Mouse (Mus musculus) kidney, adult 10 weeks (tissue): ENCODE measurements around the gene Stk38. TPM values are rescaled to one million over a fixed set of nuclear protein-coding genes. Genes with fewer than 3 reads are reported as not detected.

Experiments
- polyA plus RNA-seq: library from polyadenylated mRNA; stranded (reverse); fragments of 350-450 nt; fragmentation: Illumina TruSeq; extraction: RNeasy Lipid Tissue Mini Kit (QIAGEN cat#74804); gene quantifications from one replicate; pipeline ENCODE4 v1.2.3, GENCODE M21; 2014; ENCODE audit warnings: low read depth, low replicate concordance

Gene Stk38
- 76.6 TPM for polyA plus RNA-seq

DNA sequence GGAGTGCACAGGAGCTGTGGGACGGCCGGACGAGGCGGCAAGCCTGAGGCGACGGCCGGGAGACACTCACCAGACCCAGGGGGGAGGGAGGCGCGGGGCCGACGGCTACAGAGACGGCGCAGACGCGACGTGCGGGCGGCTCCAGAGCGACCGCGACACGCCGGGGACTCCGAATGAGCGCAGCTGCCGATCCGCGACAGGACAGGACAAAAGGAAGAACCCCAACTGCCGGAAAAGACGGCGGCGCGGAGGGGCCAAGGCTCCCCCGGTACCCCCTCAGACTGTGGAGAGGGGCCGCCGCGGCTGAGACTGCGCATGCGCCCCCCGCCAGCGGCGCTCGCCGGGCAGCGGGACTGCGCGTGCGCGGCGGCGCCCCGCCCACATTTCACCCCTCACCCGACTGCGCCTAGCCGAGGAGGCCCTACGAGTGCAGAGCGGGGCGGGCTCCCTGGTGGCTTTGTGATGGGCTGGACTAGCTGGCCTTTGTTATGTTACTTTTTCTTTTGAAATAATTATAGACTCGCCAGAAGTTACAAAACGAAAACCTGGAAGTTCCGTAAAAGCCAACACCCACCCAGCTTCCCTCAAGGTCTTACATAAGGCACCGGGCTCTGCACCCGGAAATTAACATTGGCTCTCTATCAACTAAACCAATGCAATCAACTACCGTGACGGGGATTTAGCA is at the start of gene Stk38:
Gene Stk38, minus strand, starts transcription at position 355 of the 685 bp plus-strand sequence.

DNA sequence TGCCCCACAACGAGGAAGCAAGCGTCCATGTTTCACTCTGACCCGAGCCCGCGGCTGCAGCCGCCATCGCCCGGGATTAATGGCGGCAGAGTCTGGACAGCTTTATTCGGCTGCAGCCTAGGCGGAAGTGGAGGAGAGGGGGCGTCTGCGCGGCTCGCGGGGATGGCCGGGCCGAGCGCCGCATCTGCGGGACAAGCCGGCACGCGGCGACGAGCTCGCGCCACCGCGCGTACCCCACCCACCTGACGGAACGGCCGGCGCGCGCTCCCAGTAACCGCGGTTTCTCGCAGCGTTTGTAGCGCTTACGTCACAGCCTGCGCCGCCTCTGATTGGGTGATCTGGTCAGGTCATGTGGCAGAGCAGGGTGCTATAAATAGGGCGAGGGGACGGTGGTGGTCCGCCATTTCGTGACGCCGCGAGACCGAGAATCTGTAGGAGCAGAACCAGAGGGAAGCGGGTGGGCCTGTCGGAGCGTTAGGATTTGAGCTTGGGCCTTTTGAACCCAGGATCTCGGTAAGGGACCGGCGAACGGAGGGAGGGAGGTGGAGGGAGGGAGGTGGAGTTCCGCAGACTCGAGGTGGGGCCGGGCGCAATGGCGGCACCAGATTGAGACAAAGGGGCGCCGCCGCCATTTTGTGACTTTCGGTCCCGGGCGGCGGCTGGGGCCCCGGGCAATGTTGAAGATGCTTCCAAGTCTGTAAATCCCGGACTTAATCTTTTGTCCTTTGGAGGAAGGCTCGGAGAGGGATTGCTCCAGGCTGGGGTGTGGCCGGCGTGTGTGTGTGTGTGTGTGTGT is 24.7 kb upstream of the Stk38 start, which contains the start of gene Srsf3:
Gene Srsf3, plus strand, starts transcription at position 355 of the 796 bp plus-strand sequence.

DNA sequence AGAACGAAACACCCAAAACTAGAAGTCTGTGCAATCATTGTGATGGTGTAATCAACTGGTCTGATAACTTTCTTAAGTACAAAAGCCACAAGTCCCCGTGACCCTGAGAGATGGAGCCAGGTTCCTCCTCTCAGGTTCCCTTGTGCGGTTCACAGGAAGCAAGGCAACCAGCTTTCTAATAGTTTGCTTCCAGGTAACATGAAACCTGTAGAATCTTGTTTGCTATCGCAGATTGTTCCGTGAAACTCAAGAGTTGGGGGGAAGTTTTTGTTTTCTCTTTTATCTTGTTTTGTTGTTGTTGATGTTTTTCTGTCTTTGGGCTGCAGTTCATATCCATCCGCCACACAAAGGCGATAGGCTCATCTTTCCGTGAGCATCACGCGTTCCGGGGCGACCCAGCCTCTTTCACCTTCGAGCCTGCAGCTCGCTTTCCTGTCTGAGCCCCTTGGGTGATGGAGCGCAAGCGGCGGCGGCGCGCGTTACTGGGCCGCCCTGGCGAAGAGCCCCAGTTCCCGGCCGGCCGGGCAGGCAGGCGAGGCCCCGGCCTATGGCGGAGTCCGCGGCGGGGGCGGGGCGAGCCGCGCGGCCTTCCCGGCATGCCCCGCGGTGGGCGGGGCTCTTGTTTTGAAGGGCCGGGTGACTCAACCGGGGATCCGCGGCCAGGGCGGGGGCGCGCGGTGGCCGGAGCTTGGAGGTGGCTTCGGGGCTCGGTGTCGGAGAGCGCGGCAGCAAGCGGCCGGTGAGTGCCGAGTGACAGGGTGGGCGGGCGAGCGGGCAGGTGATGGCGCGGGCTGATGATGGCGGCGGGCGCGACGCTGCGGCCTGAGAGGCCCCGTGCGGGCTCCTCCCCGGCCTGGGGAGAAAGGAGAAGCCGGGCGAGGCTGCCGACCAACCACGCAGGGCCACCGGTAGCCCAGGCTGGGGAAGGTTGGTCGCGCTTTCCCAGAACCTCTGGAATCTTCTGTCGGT is 55.7 kb downstream of the Stk38 start, which contains the start of gene Kctd20:
Gene Kctd20, plus strand, starts transcription at position 120 of the 969 bp plus-strand sequence.

DNA sequence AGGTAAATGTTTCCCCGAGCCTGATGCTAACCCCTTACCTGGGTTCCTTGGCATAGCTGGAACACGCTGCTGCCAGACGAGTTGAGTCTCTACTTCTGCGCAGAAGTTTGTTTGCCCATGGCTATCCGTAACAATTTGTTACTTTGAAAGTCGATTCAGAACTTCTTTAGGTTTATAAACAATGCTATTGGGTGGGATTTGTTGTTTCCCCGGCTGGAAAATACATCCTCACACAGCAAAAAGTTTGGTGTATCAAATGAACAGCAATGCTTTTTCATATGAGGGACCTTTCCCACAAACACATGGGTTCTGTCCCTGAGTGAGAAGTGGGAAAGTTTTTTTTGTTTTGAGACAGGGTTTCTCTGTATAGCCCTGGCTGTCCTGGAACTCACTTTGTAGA is 64.1 kb downstream of the Stk38 start, which contains the start of gene Pxt1:
Gene Pxt1, minus strand, starts transcription at position 101 of the 400 bp plus-strand sequence.

Other genes with a start within 250 kb of the Stk38 start
- 0.49 TPM for gene Mapk13, start 238.7 kb downstream of the Stk38 start, polyA plus RNA-seq
- gene Brpf3, start 206.9 kb downstream of the Stk38 start, polyA plus RNA-seq, result 10.8 TPM
- gene Pnpla1, start 149.6 kb downstream of the Stk38 start, polyA plus RNA-seq, result not detected
- 0.16 TPM for gene 4930539E08Rik, start 92.7 kb downstream of the Stk38 start, polyA plus RNA-seq
- not detected for gene Pxt1, start 64.2 kb downstream of the Stk38 start, polyA plus RNA-seq
- gene Kctd20, start 56.0 kb downstream of the Stk38 start, polyA plus RNA-seq, result 32.4 TPM
- gene Srsf3, start 24.6 kb upstream of the Stk38 start, polyA plus RNA-seq, result 269 TPM
- 7.0 TPM for gene Cdkn1a, start 83.0 kb upstream of the Stk38 start, polyA plus RNA-seq
- not detected for gene Rab44, start 106.2 kb upstream of the Stk38 start, polyA plus RNA-seq
- not detected for gene Cpne5, start 230.2 kb upstream of the Stk38 start, polyA plus RNA-seq